ENCODE assay signal across 9 mouse cellular contexts in the genomic region with DNA sequence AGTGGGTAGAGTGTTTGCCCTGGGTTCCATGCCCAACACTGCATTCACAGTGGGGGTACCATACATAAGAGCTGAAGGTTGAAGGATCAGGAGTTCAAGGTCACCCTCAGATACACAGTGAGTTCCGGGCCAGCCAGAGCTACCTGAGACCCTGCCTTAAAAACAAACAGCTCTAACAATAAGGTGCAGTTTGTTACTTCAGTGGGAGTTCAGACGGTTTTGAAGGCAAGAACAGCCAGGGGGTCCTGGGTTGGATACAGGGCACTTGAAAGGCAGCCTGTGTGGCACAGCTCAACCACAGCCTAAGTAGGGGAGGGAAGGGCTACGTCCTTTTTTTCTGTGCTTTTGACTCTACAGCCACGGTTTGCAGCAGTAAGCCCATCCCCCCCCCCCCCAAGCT. TPM values are rescaled to one million over a fixed set of nuclear protein-coding genes. Genes with fewer than 3 reads are reported as not detected.
A peak's percentile ranks its signal among the peaks of the same experiment; 100 is the strongest.
DNase-seq lines count a peak whose midpoint lies in the region; ATAC-seq and TF ChIP-seq lines count a peak whose summit lies in the region.
"Had no signal": no experiment of that assay in that cellular context is flagged by ENCODE, and none has a peak within 500 bp of the region (broad histone marks: within the 10 kb centered on the region; RNA-seq: fewer than 3 reads in every experiment).

No protein-coding gene starts in this region.

- WGBS in forebrain, embryonic 10.5 days = 12% methylated on average over 4 of the region's 4 CpGs
- WGBS in forebrain, embryonic 16.5 days = 5% methylated on average over 4 of the region's 4 CpGs
- 16% methylated on average over 4 of the region's 4 CpGs for WGBS in lung, embryonic 16.5 days
- WGBS in forebrain, embryonic 14.5 days = 6% methylated on average over 4 of the region's 4 CpGs
- WGBS in macrophage (ENCODE audit: missing documents) = 25% methylated on average over 4 of the region's 4 CpGs
- WGBS in thymus, adult 2 months = 13% methylated on average over 4 of the region's 4 CpGs

- no peak for ATAC-seq in forebrain, embryonic 16.5 days
- no peak for ATAC-seq in lung, embryonic 16.5 days (ENCODE audit: low read depth)
- no peak for ATAC-seq in forebrain, embryonic 14.5 days

- no peak overlapping the region for H3K4me2 ChIP-seq in forebrain, embryonic 16.5 days (ENCODE audit: low read length)
- peak overlapping the region; percentile 81 for H3K4me2 ChIP-seq in lung, embryonic 16.5 days (ENCODE audit: low read depth, low read length)
- H3K4me2 ChIP-seq in forebrain, embryonic 14.5 days (ENCODE audit: low read length) = peak overlapping the region; percentile 81; the same call in 1 of the 2 replicates

- no peak for TF ChIP-seq CTCF in thymus, adult 2 months (IDR thresholded peaks at IDR 0.05; ENCODE audit: borderline replicate concordance, control insufficient read depth, extremely low read depth, insufficient read depth, low read length, poor library complexity)

- H3K36me3 ChIP-seq in forebrain, embryonic 10.5 days (replicated peaks) = peaks cover 22% of the 10 kb centered on the region
- H3K36me3 ChIP-seq in forebrain, embryonic 16.5 days (ENCODE audit: control insufficient read depth, insufficient read depth) = no peaks in the 10 kb centered on the region
- H3K36me3 ChIP-seq in lung, embryonic 16.5 days (ENCODE audit: control insufficient read depth, insufficient read depth, low read length) = no peaks in the 10 kb centered on the region
- no peaks in the 10 kb centered on the region for H3K36me3 ChIP-seq in forebrain, embryonic 14.5 days (ENCODE audit: control insufficient read depth, insufficient read depth, low read length)
- no peaks in the 10 kb centered on the region for H3K36me3 ChIP-seq in macrophage (ENCODE audit: inconsistent target)
- no peaks in the 10 kb centered on the region for H3K36me3 ChIP-seq in thymus, adult 2 months (ENCODE audit: control insufficient read depth, insufficient read depth, low read length)

- DNase-seq in forebrain, embryonic 10.5 days (ENCODE audit: extremely low spot score, low spot score) = no peak
- DNase-seq in lung, postnatal 25 days (ENCODE audit: low spot score) = no peak
- no peak for DNase-seq in forebrain, embryonic 14.5 days (ENCODE audit: low spot score)
- no peak for DNase-seq in urinary bladder, adult 18-20 months (ENCODE audit: low spot score in 2 of 2)
- no peak for DNase-seq in thymus, adult 2 months
- DNase-seq: cerebellum, postnatal 14 days had no signal

- H3K9me3 ChIP-seq in forebrain, embryonic 10.5 days = no peaks in the 10 kb centered on the region
- no peaks in the 10 kb centered on the region for H3K9me3 ChIP-seq in forebrain, embryonic 16.5 days (ENCODE audit: control insufficient read depth, low read length)
- no peaks in the 10 kb centered on the region for H3K9me3 ChIP-seq in lung, embryonic 16.5 days (ENCODE audit: control insufficient read depth, low read length)
- no peaks in the 10 kb centered on the region for H3K9me3 ChIP-seq in forebrain, embryonic 14.5 days (replicated peaks; ENCODE audit: control insufficient read depth, low read length)

- peaks cover 65% of the 10 kb centered on the region for H3K4me1 ChIP-seq in forebrain, embryonic 10.5 days
- H3K4me1 ChIP-seq in forebrain, embryonic 16.5 days (replicated peaks; ENCODE audit: control insufficient read depth, insufficient read depth, low read length) = peaks cover 21% of the 10 kb centered on the region
- H3K4me1 ChIP-seq in lung, embryonic 16.5 days (replicated peaks; ENCODE audit: control insufficient read depth, insufficient read depth, low read length) = peaks cover 41% of the 10 kb centered on the region
- H3K4me1 ChIP-seq in forebrain, embryonic 14.5 days (ENCODE audit: control insufficient read depth, insufficient read depth, low read length) = peaks cover 24% of the 10 kb centered on the region
- H3K4me1 ChIP-seq in thymus, adult 2 months (replicated peaks; ENCODE audit: control insufficient read depth, insufficient read depth, low read length) = peaks cover 44% of the 10 kb centered on the region

- no peak for TF ChIP-seq POLR2A in thymus, adult 2 months (IDR thresholded peaks at IDR 0.05; ENCODE audit: control insufficient read depth, extremely low read depth, insufficient read depth, low read length, poor library complexity)

- H3K27ac ChIP-seq in forebrain, embryonic 10.5 days = peak overlapping the region; percentile 56
- no peak overlapping the region for H3K27ac ChIP-seq in forebrain, embryonic 16.5 days (ENCODE audit: low read length)
- H3K27ac ChIP-seq in lung, embryonic 16.5 days (ENCODE audit: low read length) = no peak overlapping the region
- H3K27ac ChIP-seq in forebrain, embryonic 14.5 days (ENCODE audit: low read depth, low read length) = no peak overlapping the region
- peak overlapping the region; percentile 13 for H3K27ac ChIP-seq in macrophage
- no peak overlapping the region for H3K27ac ChIP-seq in thymus, adult 2 months (ENCODE audit: control insufficient read depth, insufficient read depth, low read length)

- peak overlapping the region; percentile 74 for H3K4me3 ChIP-seq in forebrain, embryonic 10.5 days
- H3K4me3 ChIP-seq in forebrain, embryonic 16.5 days (replicated peaks; ENCODE audit: low read length) = no peak overlapping the region
- H3K4me3 ChIP-seq in lung, embryonic 16.5 days (ENCODE audit: low read length) = peak overlapping the region; percentile 62; the same call in 1 of the 2 replicates
- H3K4me3 ChIP-seq in forebrain, embryonic 14.5 days (ENCODE audit: low read depth, low read length) = no peak overlapping the region
- H3K4me3 ChIP-seq in macrophage (ENCODE audit: inconsistent target) = no peak overlapping the region
- no peak overlapping the region for H3K4me3 ChIP-seq in thymus, adult 2 months (ENCODE audit: control insufficient read depth, insufficient read depth, low read length)

- H3K27me3 ChIP-seq in forebrain, embryonic 10.5 days (ENCODE audit: poor library complexity, severe bottlenecking) = no peaks in the 10 kb centered on the region; the same call in 1 of the 2 replicates
- H3K27me3 ChIP-seq in forebrain, embryonic 16.5 days (replicated peaks; ENCODE audit: control insufficient read depth, insufficient read depth, low read length) = no peaks in the 10 kb centered on the region
- no peaks in the 10 kb centered on the region for H3K27me3 ChIP-seq in lung, embryonic 16.5 days (ENCODE audit: control insufficient read depth, insufficient read depth, low read depth, low read length)
- no peaks in the 10 kb centered on the region; the same call in 1 of the 2 replicates for H3K27me3 ChIP-seq in forebrain, embryonic 14.5 days (replicated peaks; ENCODE audit: control insufficient read depth, insufficient read depth, low read length)
- no peaks in the 10 kb centered on the region for H3K27me3 ChIP-seq in thymus, adult 2 months (ENCODE audit: control insufficient read depth, insufficient read depth, low read length)

- H3K79me2 ChIP-seq in macrophage (ENCODE audit: inconsistent target) = no peaks in the 10 kb centered on the region

- no peak overlapping the region for H3K9ac ChIP-seq in forebrain, embryonic 16.5 days (replicated peaks; ENCODE audit: low read depth, low read length)
- H3K9ac ChIP-seq in lung, embryonic 16.5 days (ENCODE audit: low read length) = no peak overlapping the region
- H3K9ac ChIP-seq in forebrain, embryonic 14.5 days (ENCODE audit: low read length) = no peak overlapping the region

RNA-seq across cellular contexts. Expression of a gene that starts 3.0 kb away (rescaled TPM):
- 16.1 and 16.8 TPM in 2 replicates for polyA plus RNA-seq in forebrain, embryonic 10.5 days (2016; fragmentation: Nextera tagmentation; extraction: Ambion mirVana)
- 2.5 TPM in 2 replicates for polyA plus RNA-seq in forebrain, embryonic 16.5 days (2015; fragmentation: Nextera tagmentation; extraction: Ambion mirVana)
- 13.7 and 14.2 TPM in 2 replicates for polyA plus RNA-seq in lung, embryonic 16.5 days (2015; fragmentation: Nextera tagmentation; extraction: Ambion mirVana)
- polyA plus RNA-seq in forebrain, embryonic 14.5 days (2014; fragmentation: Nextera tagmentation; extraction: Ambion mirVana) = 2.5 and 3.1 TPM in 2 replicates
- total RNA-seq in macrophage (2018; cell fraction: chromatin; rRNA removed) = under 1 TPM in 2 of 26 experiments, not detected in 24; 0.18 to 0.21 TPM
- total RNA-seq in macrophage (2018; cell fraction: cytosol; rRNA removed) = under 1 TPM in 20 of 26 experiments, not detected in 6; 0.03 to 0.23 (median 0.10) TPM
- total RNA-seq in macrophage (2018; cell fraction: nucleus; rRNA removed) = under 1 TPM in 10 of 26 experiments, not detected in 16; 0.11 to 0.82 (median 0.24) TPM
- polyA plus RNA-seq in macrophage (2018) = 0.04 to 0.30 TPM (median 0.16 TPM) in 3 replicates
- 6.1 and 6.7 TPM in 2 replicates for polyA plus RNA-seq in thymus, adult 2 months (2012; rRNA removed)

RNA-seq across cellular contexts. Expression of a gene that starts 40.3 kb away (rescaled TPM):
- polyA plus RNA-seq in forebrain, embryonic 10.5 days (2016; fragmentation: Nextera tagmentation; extraction: Ambion mirVana) = 10.9 and 11.9 TPM in 2 replicates
- 14.3 and 15.3 TPM in 2 replicates for polyA plus RNA-seq in forebrain, embryonic 16.5 days (2015; fragmentation: Nextera tagmentation; extraction: Ambion mirVana)
- polyA plus RNA-seq in lung, embryonic 16.5 days (2015; fragmentation: Nextera tagmentation; extraction: Ambion mirVana) = 12.4 and 13.1 TPM in 2 replicates
- polyA plus RNA-seq in forebrain, embryonic 14.5 days (2014; fragmentation: Nextera tagmentation; extraction: Ambion mirVana) = 18.4 and 19.3 TPM in 2 replicates
- 1 to 10 TPM; 2.3 to 7.8 (median 3.9) TPM for total RNA-seq in macrophage (2018; cell fraction: chromatin; rRNA removed)
- 1 to 10 TPM; 2.3 to 5.9 (median 3.8) TPM for total RNA-seq in macrophage (2018; cell fraction: cytosol; rRNA removed)
- 1 to 10 TPM; 1.4 to 7.2 (median 4.3) TPM for total RNA-seq in macrophage (2018; cell fraction: nucleus; rRNA removed)
- 1.5 to 4.8 TPM (median 4.1 TPM) in 3 replicates for polyA plus RNA-seq in macrophage (2018)
- polyA plus RNA-seq in thymus, adult 2 months (2012; rRNA removed) = 12.8 and 14.6 TPM in 2 replicates

Comparison
In these comparisons a context has a peak if more than half of its experiments do, and no peak if none do; other contexts are left out.
1. H3K27ac ChIP-seq: peak in forebrain, embryonic 10.5 days (single experiment) and macrophage (single experiment); none in forebrain, embryonic 16.5 days (single experiment), lung, embryonic 16.5 days (single experiment), forebrain, embryonic 14.5 days (single experiment) and thymus, adult 2 months (single experiment).
2. H3K4me3 ChIP-seq: peak in forebrain, embryonic 10.5 days (single experiment) and lung, embryonic 16.5 days (single experiment); none in forebrain, embryonic 16.5 days (single experiment), forebrain, embryonic 14.5 days (single experiment), macrophage (single experiment) and thymus, adult 2 months (single experiment).